Mouse (Mus musculus) MEL (cell line): ENCODE results near the gene Mapkap1.

Source experiments
- CTCF ChIP-seq, 3 experiments: IDR thresholded peaks in 2 of 3; conservative IDR thresholded peaks in 1 of 3; 2 replicates each; pipeline ENCODE4 v1.5.1; 2011 to 2012; ENCODE audit warnings: low read length in 3 of 3, low read depth in 2 of 3, mild to moderate bottlenecking in 2 of 3, improper control_type of control experiment in 1 of 3, inconsistent platforms in 1 of 3, mixed read lengths in 1 of 3, moderate library complexity in 1 of 3; ENCODE audit not compliant: control insufficient read depth in 1 of 3, insufficient read depth in 1 of 3, poor library complexity in 1 of 3, severe bottlenecking in 1 of 3
- E2F4 ChIP-seq: IDR thresholded peaks from 2 replicates; pipeline ENCODE4 v1.6.1; 2011; ENCODE audit warnings: low read depth, low read length, improper control_type of control experiment, borderline replicate concordance
- EP300 ChIP-seq, 2 experiments: IDR thresholded peaks; 2 replicates each; pipeline ENCODE4 v1.6.1; 2011; ENCODE audit warnings: improper control_type of control experiment in 2 of 2, low read length in 2 of 2, low read depth in 1 of 2, mild to moderate bottlenecking in 1 of 2
- GATA1 ChIP-seq: IDR thresholded peaks from 2 replicates; pipeline ENCODE4 v1.6.1; 2011; ENCODE audit warnings: low read depth, low read length, improper control_type of control experiment
- HCFC1 ChIP-seq: IDR thresholded peaks from 2 replicates; pipeline ENCODE4 v1.6.1; 2012; ENCODE audit warnings: low read depth, mild to moderate bottlenecking, inconsistent platforms, low read length, improper control_type of control experiment, moderate library complexity
- MAFK ChIP-seq: IDR thresholded peaks from 2 replicates; pipeline ENCODE4 v1.6.1; 2011; ENCODE audit warnings: low read depth, mild to moderate bottlenecking, low read length, improper control_type of control experiment, borderline replicate concordance
- NRF1 ChIP-seq: IDR thresholded peaks from 2 replicates; pipeline ENCODE4 v1.6.1; 2014; ENCODE audit warnings: low read depth, mild to moderate bottlenecking, inconsistent platforms, low read length, improper control_type of control experiment, moderate library complexity; ENCODE audit not compliant: poor library complexity, insufficient read depth, severe bottlenecking
- POLR2AphosphoS5 ChIP-seq: IDR thresholded peaks from 2 replicates; pipeline ENCODE4 v1.6.1; 2012; ENCODE audit warnings: low read depth, borderline replicate concordance, mild to moderate bottlenecking, inconsistent platforms, low read length, moderate library complexity, mixed read lengths
- RAD21 ChIP-seq: IDR thresholded peaks from 2 replicates; pipeline ENCODE4 v1.6.1; 2011; ENCODE audit warnings: mild to moderate bottlenecking, low read depth, low read length, improper control_type of control experiment
- TCF12 ChIP-seq: IDR thresholded peaks from 2 replicates; pipeline ENCODE4 v1.6.1; 2014; ENCODE audit warnings: low read depth, mild to moderate bottlenecking, inconsistent platforms, low read length, improper control_type of control experiment, moderate library complexity
- UBTF ChIP-seq: IDR thresholded peaks from 2 replicates; pipeline ENCODE4 v1.6.1; 2012; ENCODE audit warnings: low read depth, mild to moderate bottlenecking, inconsistent platforms, low read length, improper control_type of control experiment, moderate library complexity, borderline replicate concordance; ENCODE audit not compliant: insufficient read depth
- ZC3H11A ChIP-seq: IDR thresholded peaks from 2 replicates; pipeline ENCODE4 v1.6.1; 2012; ENCODE audit warnings: low read depth, mild to moderate bottlenecking, inconsistent platforms, low read length, improper control_type of control experiment

DNA sequence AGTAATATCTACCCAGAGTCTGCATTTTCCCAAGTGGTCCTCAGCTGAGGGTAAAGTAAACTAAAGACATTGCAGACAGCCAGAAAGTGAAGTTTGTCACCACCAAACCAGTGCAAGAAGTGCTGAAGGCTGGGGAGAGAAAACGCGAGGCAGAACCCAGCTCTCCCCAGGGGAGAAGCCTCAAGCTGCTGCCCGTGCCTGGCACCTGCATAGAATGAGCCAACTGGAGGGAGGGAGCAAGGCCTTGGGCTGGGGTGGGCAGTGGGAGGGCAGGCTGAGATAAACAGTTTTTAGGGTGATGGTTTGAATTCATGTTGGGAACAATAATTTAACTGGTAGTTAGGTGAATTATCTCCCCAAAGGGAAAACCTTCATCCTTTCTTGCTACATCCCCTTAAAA lies 202.3 kb downstream of the Mapkap1 start:
- no peak for TF ChIP-seq NRF1
- TF ChIP-seq CTCF (IDR thresholded peaks at IDR 0.05 in 2 of 3, conservative IDR thresholded peaks at IDR 0.05 in 1 of 3; ENCODE audit: control insufficient read depth in 1 of 3, insufficient read depth in 1 of 3, low read depth in 2 of 3, low read length in 3 of 3, poor library complexity in 1 of 3, severe bottlenecking in 1 of 3), result no peak
- no peak for TF ChIP-seq E2F4
- TF ChIP-seq RAD21, result no peak
- TF ChIP-seq UBTF, result no peak
- TF ChIP-seq EP300 (IDR thresholded peaks at IDR 0.05; ENCODE audit: low read depth in 1 of 2, low read length in 2 of 2), result no peak
- no peak for TF ChIP-seq POLR2AphosphoS5
- no peak for TF ChIP-seq TCF12
- TF ChIP-seq GATA1, result no peak
- no peak for TF ChIP-seq ZC3H11A
- no peak for TF ChIP-seq MAFK
- TF ChIP-seq HCFC1, result no peak
